ENCODE assay signal across 16 mouse cellular contexts in genomic region chr9:115471582-115471981, GRCm38 (mm10).
"Had no signal": no experiment of that assay in that cellular context is flagged by ENCODE, and none has a peak within 500 bp of the region (broad histone marks: within the 10 kb centered on the region; RNA-seq: fewer than 3 reads in every experiment).

No protein-coding gene starts in this region.

- H3K9ac ChIP-seq: liver, embryonic 15.5 days; lung, embryonic 14.5 days; midbrain, embryonic 12.5 days; neural tube, embryonic 15.5 days had no signal

- H3K9me3 ChIP-seq: limb, embryonic 10.5 days; liver, embryonic 15.5 days; midbrain, embryonic 12.5 days; neural tube, embryonic 15.5 days had no signal

- H3K4me2 ChIP-seq: liver, embryonic 11.5 days; liver, embryonic 15.5 days; lung, embryonic 14.5 days; midbrain, embryonic 12.5 days; neural tube, embryonic 15.5 days had no signal

- DNase-seq: kidney, adult 11 months; kidney, adult 9 months; kidney, postnatal 36 days; lung, embryonic 14.5 days; lung, postnatal 10 days; right cerebral cortex, adult 18-20 months; right cerebral cortex, postnatal 25 days had no signal

- H3K4me3 ChIP-seq: layer of hippocampus, adult 2 months; limb, embryonic 10.5 days; liver, embryonic 15.5 days; megakaryocyte, embryonic 14.5 days; midbrain, embryonic 12.5 days; neural tube, embryonic 15.5 days had no signal

- H3K27me3 ChIP-seq: liver, embryonic 15.5 days; midbrain, embryonic 12.5 days; neural tube, embryonic 15.5 days had no signal

- H3K36me3 ChIP-seq: limb, embryonic 10.5 days; liver, embryonic 15.5 days; midbrain, embryonic 12.5 days; neural tube, embryonic 15.5 days had no signal

- H3K27ac ChIP-seq: kidney, postnatal 0 days; layer of hippocampus, adult 2 months; limb, embryonic 10.5 days; liver, embryonic 15.5 days; macrophage; midbrain, embryonic 12.5 days; neural tube, embryonic 15.5 days had no signal

- H3K4me1 ChIP-seq: limb, embryonic 10.5 days; midbrain, embryonic 12.5 days; neural tube, embryonic 15.5 days had no signal
